Mouse (Mus musculus) thymus, postnatal 4 days (tissue): ENCODE data around the gene Macf1.
"Not testable (repeated sequence)": the region's sequence is repeated elsewhere in the genome, so short reads cannot be mapped to it uniquely, and the experiment has no call there.

Experiments
- DNase-seq: peaks from one replicate; pipeline ENCODE4 v3.0.0; 2021

Gene Macf1

DNA sequence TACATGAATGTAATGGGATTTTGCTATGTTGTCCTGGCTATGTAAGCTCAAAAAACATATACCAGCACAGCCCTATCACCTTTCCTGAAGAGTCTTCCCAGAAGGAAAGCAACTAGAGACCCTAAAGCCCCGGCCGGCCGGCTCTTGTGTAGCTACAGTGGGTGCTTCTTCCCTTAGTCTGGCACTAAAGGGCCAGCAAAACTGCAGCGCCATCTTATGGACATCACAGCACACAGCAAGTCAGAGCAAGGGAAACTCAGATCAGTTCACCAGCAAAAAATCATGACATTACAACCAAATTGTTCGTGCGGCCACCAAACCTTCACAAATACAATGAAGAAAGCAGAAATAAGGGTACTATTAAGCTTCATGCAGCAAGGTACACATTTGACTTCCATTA, 154.9 kb downstream of the Macf1 start:
- peak; percentile 35 for DNase-seq

DNA sequence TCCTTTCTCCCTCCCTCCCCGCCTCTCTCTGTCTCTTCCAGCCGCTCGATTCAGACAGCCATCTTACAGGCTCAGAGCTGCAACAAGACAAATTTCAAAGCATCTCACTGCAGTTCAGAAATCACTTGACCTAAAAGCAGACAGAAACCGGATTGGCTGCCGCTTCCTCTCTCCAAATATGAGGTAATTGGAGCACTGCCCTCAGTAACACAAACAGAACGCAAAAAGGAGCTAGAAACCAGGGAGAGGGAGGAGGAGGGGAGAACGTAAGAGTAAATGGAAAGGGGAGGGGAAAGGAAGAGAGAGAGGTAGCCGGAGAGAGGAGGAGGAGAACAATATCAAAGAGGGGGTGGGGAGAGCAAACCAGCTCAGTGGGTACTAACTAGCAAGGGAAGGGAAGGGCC, 156.6 kb downstream of the Macf1 start:
- no peak for DNase-seq

GRCm38 (mm10) chr4:123526779-123527280, 157.3 kb downstream of the Macf1 start:
- DNase-seq, result no peak

DNA sequence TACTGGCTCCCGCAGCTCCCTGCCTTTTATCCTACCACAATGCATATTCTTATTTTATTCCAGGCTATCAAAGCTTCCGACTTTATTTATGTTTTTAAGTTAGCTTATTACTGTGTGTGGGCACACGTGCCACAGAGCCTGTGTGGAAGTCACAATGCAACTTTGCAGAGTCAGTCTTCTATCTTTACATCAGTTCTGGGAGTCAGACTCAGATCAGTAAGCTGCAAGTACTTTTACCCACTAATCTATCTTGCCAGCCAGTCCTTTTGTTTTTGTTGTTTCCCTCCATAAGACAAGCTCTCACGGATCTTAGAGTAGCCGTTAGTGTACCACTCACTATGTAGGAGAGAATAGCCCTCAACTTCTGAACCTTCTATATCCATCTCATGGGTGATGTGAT, 159.4 kb downstream of the Macf1 start:
- no peak for DNase-seq

- DNase-seq, result not testable (repeated sequence)
Observed at GRCm38 (mm10) chr4:123520123-123520522, 164.0 kb downstream of the Macf1 start.

DNA sequence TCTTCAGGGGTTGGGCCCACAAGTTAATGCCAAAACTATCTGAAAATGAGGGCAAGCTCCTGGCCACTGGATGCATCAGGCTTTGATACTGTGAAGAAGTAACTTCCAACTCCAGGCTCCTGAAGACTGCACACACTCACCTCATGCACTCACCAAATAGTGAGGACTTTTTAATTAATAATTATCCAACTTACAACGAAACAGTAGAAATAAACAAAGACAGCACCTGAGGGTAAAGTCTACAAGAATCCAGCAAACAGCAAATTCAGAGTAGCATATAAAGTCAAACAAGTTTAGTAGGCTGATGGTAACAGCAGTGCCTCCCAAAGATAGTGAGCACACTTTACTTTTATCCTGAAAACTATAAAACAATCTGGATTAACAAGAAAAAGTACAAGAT, 168.5 kb downstream of the Macf1 start:
- no peak for DNase-seq

DNA sequence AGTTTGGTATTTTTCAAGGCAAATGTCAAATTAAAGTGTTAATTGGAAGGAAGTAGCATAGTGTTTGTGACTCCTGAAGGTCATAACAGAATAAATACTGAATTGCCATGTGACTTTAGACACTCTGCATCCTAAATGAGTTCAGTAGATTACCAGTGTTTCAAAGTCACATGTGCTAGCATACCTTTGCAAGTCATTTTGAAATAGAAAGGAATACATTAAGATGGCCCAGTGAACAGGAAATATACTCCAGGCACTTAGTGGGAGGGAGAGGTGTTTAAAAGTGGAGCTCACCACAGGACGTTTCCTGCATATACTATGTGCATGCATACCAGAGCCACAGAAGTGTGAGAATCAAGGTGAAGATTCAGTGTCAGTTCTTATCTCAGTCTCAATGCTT, 174.0 kb downstream of the Macf1 start:
- DNase-seq, result no peak

DNA sequence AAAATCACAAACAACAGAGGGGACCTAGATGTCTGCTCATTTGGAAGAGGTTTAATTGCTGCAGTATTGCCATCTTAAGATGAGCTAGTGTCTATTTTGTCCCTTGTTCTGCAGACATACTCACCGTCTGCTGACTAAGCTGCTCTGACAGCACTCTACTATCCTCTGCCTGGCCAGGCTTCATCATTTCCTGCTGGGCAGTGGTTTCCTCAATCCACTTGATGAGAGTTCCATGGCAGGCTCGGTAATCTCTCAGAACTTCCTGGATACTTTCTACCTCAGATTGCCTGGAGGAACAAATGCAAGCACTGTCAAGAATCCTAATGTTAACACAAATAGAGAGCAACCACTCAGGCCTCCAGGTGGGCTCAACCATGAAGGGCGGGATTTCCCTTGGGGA, 195.1 kb downstream of the Macf1 start:
- DNase-seq, result no peak

DNA sequence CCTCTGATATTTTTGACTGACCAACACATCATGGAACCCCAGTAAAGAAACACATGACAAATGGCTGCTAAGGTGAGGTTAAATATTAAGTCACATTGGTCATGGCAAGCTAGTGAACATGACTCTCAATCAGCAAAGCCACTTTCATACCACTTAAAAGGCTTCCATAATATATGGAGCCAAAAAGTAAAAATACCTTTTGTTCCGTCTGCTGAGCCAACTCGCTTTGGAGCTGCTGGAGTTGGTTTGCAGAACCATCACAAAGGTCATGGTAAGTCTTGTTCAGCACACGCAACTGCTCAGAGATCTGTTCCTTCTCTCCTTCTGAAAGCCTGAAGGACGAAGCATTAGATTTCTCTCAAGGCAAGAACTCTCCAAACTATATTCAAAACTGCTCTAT, 204.2 kb downstream of the Macf1 start:
- no peak for DNase-seq

- DNase-seq, result no peak
Observed at GRCm38 (mm10) chr4:123478655-123479433, 205.3 kb downstream of the Macf1 start.

GRCm38 (mm10) chr4:123465799-123466198, 218.4 kb downstream of the Macf1 start:
- no peak for DNase-seq

- peak; percentile 37 for DNase-seq
Observed at GRCm38 (mm10) chr4:123460595-123461272, 223.4 kb downstream of the Macf1 start.

GRCm38 (mm10) chr4:123454871-123455640, 229.1 kb downstream of the Macf1 start:
- DNase-seq, result no peak

GRCm38 (mm10) chr4:123453729-123454128, 230.4 kb downstream of the Macf1 start:
- no peak for DNase-seq

DNA sequence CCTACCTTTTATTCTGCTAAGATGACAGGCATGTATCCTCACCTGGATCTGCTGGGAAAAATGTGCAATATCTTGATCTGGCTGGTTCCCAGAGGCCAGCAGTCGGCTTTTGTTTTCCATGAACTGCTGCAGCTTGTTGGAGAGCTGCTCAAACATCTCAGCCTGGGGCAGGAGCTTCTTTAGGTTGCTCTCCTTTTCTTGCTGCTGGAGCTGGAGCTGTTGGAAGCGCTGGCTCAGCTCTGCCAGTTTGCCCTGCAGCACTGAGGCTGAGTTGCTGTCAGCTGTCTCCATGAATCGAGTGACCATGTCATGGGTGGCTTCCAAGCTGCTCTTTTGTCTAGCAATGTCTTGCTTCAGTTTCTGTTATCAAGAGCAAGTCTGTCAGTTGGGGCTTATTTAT, 232.2 kb downstream of the Macf1 start:
- DNase-seq, result no peak

DNA sequence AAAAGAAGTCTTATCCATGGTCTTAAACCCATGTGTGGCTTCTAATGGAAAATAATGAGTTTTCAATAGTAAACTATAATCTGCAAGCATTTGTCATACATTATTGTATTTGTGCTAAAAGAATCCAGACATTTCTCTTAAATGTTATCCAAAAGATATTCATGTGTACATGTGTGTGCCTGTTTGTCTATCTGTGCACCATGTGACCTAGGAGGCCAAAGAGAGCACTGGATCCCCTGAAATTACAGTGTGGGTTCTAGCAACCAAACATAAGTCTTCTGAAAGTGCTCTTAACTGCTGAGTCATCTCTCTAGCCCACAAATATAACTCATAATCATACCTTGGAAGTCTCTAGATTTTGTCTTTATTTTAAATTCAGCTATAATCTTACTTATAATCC, 234.9 kb downstream of the Macf1 start:
- no peak for DNase-seq

- no peak for DNase-seq
Observed at GRCm38 (mm10) chr4:123448015-123448414, 236.1 kb downstream of the Macf1 start.

DNA sequence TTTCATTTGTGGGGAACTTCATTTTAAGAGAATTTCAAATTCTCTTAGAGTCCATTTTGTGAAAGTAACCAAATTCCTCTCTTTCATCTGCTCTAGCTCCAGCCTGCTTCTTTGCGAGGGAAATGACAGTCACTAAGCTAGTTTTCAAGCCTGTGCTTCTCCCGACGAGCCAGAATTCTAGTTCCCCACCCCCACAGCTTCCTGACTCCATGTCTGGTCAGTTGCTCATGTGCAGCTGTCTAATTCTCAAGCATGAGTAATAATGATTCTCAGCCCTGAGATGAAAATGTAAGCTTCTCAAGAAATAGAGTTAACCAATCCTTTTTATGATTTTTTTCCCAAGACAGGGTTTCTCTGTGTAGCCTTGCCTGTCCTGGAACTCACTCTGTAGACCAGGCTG, 236.9 kb downstream of the Macf1 start:
- no peak for DNase-seq

DNA sequence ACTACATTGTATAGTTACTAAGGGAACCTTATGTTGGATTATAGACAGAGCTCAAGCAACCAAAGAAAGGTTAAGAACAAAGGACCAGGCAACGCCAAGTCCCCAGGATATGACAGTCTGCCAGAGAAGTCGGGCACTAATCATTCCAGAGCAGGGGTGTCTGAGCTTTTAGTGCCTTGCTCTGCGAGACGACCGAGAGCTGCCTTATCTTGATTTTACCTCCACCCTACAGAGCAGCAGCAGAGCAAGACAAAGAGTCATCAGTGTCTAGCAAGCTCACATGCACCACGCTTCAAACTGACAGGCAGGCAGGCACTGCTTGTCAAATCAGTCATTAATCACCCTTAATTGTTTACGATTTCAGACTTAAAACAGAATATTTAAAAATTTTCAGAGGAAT, 237.4 kb downstream of the Macf1 start:
- DNase-seq, result no peak

DNA sequence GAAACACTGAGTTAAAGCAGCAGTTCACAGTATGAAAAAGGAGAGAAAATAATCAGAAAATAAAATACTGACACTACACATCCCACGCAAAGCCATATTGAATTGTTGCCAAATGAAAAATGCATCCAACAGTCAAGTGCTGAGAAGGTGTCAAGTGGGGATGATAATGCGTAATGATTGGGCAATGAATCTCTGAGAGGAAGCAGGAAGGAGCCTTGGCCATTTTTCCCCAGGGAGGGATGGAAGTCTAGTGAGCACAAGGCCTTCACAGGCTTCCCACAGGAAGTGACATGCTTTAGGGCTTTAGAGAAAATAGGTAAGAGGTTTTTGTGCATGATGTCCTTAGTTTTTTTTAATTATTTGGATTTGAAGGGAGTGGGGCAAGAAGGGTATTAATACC, 237.9 kb downstream of the Macf1 start:
- DNase-seq, result not testable (repeated sequence)

DNA sequence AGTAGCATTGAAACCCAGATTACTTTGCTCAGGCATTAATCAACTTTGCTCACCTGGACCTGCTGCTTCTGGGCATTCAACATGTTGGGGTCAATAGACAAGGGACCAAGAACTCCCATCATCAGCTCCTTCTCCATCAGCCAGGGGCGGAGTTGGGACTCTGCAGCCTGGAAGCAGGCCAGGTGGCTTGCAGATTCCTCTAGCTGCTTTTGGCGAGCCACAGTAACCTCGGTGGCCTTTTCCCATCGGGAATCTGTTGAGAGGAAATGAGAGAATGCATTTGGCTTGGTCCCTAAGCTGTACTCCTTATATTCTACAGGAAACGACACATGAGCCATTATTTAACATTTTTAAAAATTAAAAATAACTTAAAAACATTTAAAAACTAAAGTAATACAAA, 245.7 kb downstream of the Macf1 start:
- DNase-seq, result no peak

- no peak for DNase-seq
Observed at GRCm38 (mm10) chr4:123433171-123433570, 251.0 kb downstream of the Macf1 start.

- no peak for DNase-seq
Observed at GRCm38 (mm10) chr4:123431936-123432335, 252.2 kb downstream of the Macf1 start.
